Mouse (Mus musculus) testis, postnatal 14 days (tissue): ENCODE data around the gene Nckap1l.

Experiments used
- DNase-seq: peaks from one replicate; pipeline ENCODE4 v3.0.0; 2021; ENCODE audit warnings: low spot score

Gene Nckap1l

GRCm38 (mm10) chr15:103539259-103539658 lies 85.7 kb downstream of the Nckap1l start:
- DNase-seq: no peak

DNA sequence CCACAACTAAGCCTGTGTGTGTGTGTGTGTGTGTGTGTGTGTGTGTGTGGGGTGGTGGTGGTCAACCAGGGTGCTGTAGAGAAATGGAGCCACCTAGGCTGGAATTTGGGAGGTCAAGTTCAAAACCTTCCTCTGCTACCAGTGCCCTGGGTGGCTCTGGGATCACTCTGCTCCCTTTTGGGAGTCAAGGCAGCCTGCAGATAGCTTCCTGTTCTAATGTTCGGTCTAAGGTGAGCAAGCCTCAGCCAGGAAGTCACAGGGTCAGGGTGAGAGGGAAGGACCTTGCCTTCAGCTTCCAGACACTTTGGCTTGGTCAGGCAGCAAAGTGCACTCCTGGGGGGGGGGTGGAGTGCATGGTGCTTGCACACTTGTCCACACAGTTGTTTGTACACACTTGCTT lies 87.1 kb downstream of the Nckap1l start:
- DNase-seq: no peak

DNA sequence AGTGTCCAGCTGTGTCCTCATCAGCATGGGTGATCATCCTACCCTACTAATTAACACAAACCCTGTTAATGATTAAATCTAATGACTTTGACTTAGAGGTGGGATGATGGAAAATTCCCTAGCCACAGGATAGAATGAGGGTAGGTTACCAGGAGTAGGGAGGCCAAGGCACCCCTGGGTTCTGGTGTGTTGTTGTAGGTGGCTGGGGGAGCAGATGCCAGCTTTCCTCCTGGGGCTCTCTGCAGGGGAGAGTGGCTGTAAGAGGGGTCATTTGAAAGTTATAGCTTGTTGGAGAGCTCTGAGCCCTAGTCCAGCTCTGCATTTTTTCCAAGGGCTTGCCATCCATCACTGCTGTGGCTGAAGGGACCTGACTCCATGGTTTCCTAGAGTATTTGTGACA lies 88.9 kb downstream of the Nckap1l start:
- no peak for DNase-seq

DNA sequence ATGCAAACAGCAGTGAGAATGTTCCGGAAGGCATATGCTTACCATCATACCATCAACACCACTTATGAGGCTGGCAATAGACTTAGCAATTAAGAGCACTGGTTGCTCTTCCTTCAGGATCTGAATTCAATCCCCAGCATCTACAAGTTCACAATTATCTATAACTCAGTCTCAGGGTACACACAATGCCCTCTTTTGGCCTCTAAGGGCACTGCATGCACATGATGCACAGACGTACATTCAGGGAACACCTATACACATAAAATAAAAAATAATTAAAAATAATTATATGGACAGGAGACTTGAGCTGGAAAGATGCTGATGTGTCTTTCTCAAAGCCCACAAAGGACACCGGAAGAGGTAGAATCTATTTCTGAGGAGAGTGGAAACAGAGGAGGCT lies 94.4 kb downstream of the Nckap1l start:
- no peak for DNase-seq
